10 mouse cellular contexts compared by ENCODE assay signal in genomic region chr3:127572557-127572956, GRCm38 (mm10). TPM values are rescaled to one million over a fixed set of nuclear protein-coding genes. Genes with fewer than 3 reads are reported as not detected.
DNase-seq lines count a peak whose midpoint lies in the region; ATAC-seq and TF ChIP-seq lines count a peak whose summit lies in the region.
"Had no signal": no experiment of that assay in that cellular context is flagged by ENCODE, and none has a peak within 500 bp of the region (broad histone marks: within the 10 kb centered on the region; RNA-seq: fewer than 3 reads in every experiment).

No protein-coding gene starts in this region.

- H3K9ac ChIP-seq in hindbrain, embryonic 14.5 days, result no peak overlapping the region
- no peak overlapping the region for H3K9ac ChIP-seq in embryonic facial prominence, embryonic 14.5 days (ENCODE audit: low read depth, low read length)
- H3K9ac ChIP-seq in midbrain, embryonic 14.5 days (replicated peaks; ENCODE audit: low read length), result no peak overlapping the region
- H3K9ac ChIP-seq: embryonic facial prominence, embryonic 13.5 days; neural tube, embryonic 13.5 days had no signal

- H3K4me2 ChIP-seq in hindbrain, embryonic 14.5 days (replicated peaks), result no peak overlapping the region
- H3K4me2 ChIP-seq in embryonic facial prominence, embryonic 14.5 days (ENCODE audit: low read depth, low read length), result no peak overlapping the region
- no peak overlapping the region for H3K4me2 ChIP-seq in midbrain, embryonic 14.5 days (ENCODE audit: low read length)
- H3K4me2 ChIP-seq: embryonic facial prominence, embryonic 13.5 days; neural tube, embryonic 13.5 days had no signal

- no peaks in the 10 kb centered on the region for H3K4me1 ChIP-seq in hindbrain, embryonic 14.5 days (replicated peaks; ENCODE audit: control insufficient read depth, insufficient read depth, low read length)
- H3K4me1 ChIP-seq in hindbrain, embryonic 10.5 days (replicated peaks), result no peaks in the 10 kb centered on the region
- no peaks in the 10 kb centered on the region for H3K4me1 ChIP-seq in embryonic facial prominence, embryonic 14.5 days (ENCODE audit: control insufficient read depth, insufficient read depth, low read length)
- no peaks in the 10 kb centered on the region for H3K4me1 ChIP-seq in midbrain, embryonic 14.5 days (ENCODE audit: control insufficient read depth, insufficient read depth, low read length)
- H3K4me1 ChIP-seq in thymus, adult 2 months (replicated peaks; ENCODE audit: control insufficient read depth, insufficient read depth, low read length), result no peaks in the 10 kb centered on the region
- H3K4me1 ChIP-seq: embryonic facial prominence, embryonic 13.5 days; neural tube, embryonic 13.5 days had no signal

- 62% methylated on average over 4 of the region's 4 CpGs for WGBS in hindbrain, embryonic 14.5 days
- 67% methylated on average over 4 of the region's 4 CpGs for WGBS in hindbrain, embryonic 10.5 days
- 66% methylated on average over 4 of the region's 4 CpGs for WGBS in embryonic facial prominence, embryonic 14.5 days
- 61% methylated on average over 4 of the region's 4 CpGs for WGBS in midbrain, embryonic 14.5 days
- 55% methylated on average over 4 of the region's 4 CpGs for WGBS in thymus, adult 2 months

- ATAC-seq in hindbrain, embryonic 14.5 days (ENCODE audit: low FRiP score), result no peak
- no peak for ATAC-seq in embryonic facial prominence, embryonic 14.5 days (ENCODE audit: low read depth)
- ATAC-seq in inflammation-experienced regulatory T-cells, adult 6 months, result peak; percentile 98
- no peak for ATAC-seq in midbrain, embryonic 14.5 days (ENCODE audit: low FRiP score, low TSS enrichment)

- no peak overlapping the region for H3K27ac ChIP-seq in hindbrain, embryonic 14.5 days
- no peak overlapping the region for H3K27ac ChIP-seq in hindbrain, embryonic 10.5 days
- no peak overlapping the region for H3K27ac ChIP-seq in embryonic facial prominence, embryonic 14.5 days (replicated peaks; ENCODE audit: low read depth, low read length)
- H3K27ac ChIP-seq in midbrain, embryonic 14.5 days (replicated peaks; ENCODE audit: low read depth, low read length), result no peak overlapping the region
- no peak overlapping the region for H3K27ac ChIP-seq in thymus, adult 2 months (ENCODE audit: control insufficient read depth, insufficient read depth, low read length)
- H3K27ac ChIP-seq: embryonic facial prominence, embryonic 13.5 days; neural tube, embryonic 13.5 days had no signal

- no peaks in the 10 kb centered on the region for H3K36me3 ChIP-seq in hindbrain, embryonic 14.5 days (replicated peaks; ENCODE audit: control insufficient read depth, insufficient read depth)
- peaks cover 77% of the 10 kb centered on the region for H3K36me3 ChIP-seq in hindbrain, embryonic 10.5 days
- H3K36me3 ChIP-seq in embryonic facial prominence, embryonic 14.5 days (ENCODE audit: control insufficient read depth, insufficient read depth, low read length), result peaks cover 29% of the 10 kb centered on the region
- no peaks in the 10 kb centered on the region; the same call in 1 of the 2 replicates for H3K36me3 ChIP-seq in midbrain, embryonic 14.5 days (ENCODE audit: control insufficient read depth, insufficient read depth, low read length)
- no peaks in the 10 kb centered on the region for H3K36me3 ChIP-seq in thymus, adult 2 months (ENCODE audit: control insufficient read depth, insufficient read depth, low read length)
- H3K36me3 ChIP-seq: neural tube, embryonic 13.5 days had no signal

- no peak overlapping the region for H3K4me3 ChIP-seq in hindbrain, embryonic 14.5 days (replicated peaks; ENCODE audit: low read length)
- H3K4me3 ChIP-seq in hindbrain, embryonic 10.5 days, result no peak overlapping the region
- H3K4me3 ChIP-seq in embryonic facial prominence, embryonic 14.5 days (ENCODE audit: low read depth, low read length), result no peak overlapping the region
- H3K4me3 ChIP-seq in midbrain, embryonic 14.5 days (replicated peaks; ENCODE audit: low read depth, low read length), result no peak overlapping the region
- no peak overlapping the region for H3K4me3 ChIP-seq in thymus, adult 2 months (ENCODE audit: control insufficient read depth, insufficient read depth, low read length)
- H3K4me3 ChIP-seq: embryonic facial prominence, embryonic 13.5 days; neural tube, embryonic 13.5 days had no signal

- peak; percentile 74 for DNase-seq in hindbrain, embryonic 14.5 days (ENCODE audit: low spot score)
- DNase-seq in hindbrain, embryonic 10.5 days (ENCODE audit: low spot score), result no peak
- peak; percentile 69 for DNase-seq in Muller cell, postnatal 12 days (ENCODE audit: inconsistent ontology term)
- peak; percentile 36 for DNase-seq in embryonic facial prominence, embryonic 14.5 days (ENCODE audit: low spot score)
- peak; percentile 8 to 16 for DNase-seq in left cerebral cortex, adult 8-10 months (ENCODE audit: low spot score in 2 of 2)
- peak; percentile 83 for DNase-seq in midbrain, embryonic 14.5 days
- DNase-seq in thymus, adult 2 months, result peak; percentile 68

- TF ChIP-seq POLR2A in thymus, adult 2 months (IDR thresholded peaks at IDR 0.05; ENCODE audit: control insufficient read depth, extremely low read depth, insufficient read depth, low read length, poor library complexity), result no peak

- no peak for TF ChIP-seq CTCF in thymus, adult 2 months (IDR thresholded peaks at IDR 0.05; ENCODE audit: borderline replicate concordance, control insufficient read depth, extremely low read depth, insufficient read depth, low read length, poor library complexity)

- no peaks in the 10 kb centered on the region for H3K9me3 ChIP-seq in hindbrain, embryonic 14.5 days (ENCODE audit: control insufficient read depth, low read length)
- H3K9me3 ChIP-seq in hindbrain, embryonic 10.5 days, result no peaks in the 10 kb centered on the region
- H3K9me3 ChIP-seq in embryonic facial prominence, embryonic 14.5 days (ENCODE audit: control insufficient read depth, low read length), result no peaks in the 10 kb centered on the region
- no peaks in the 10 kb centered on the region for H3K9me3 ChIP-seq in midbrain, embryonic 14.5 days (ENCODE audit: control insufficient read depth, low read length)
- H3K9me3 ChIP-seq: embryonic facial prominence, embryonic 13.5 days; neural tube, embryonic 13.5 days had no signal

- H3K27me3 ChIP-seq in hindbrain, embryonic 14.5 days (ENCODE audit: control insufficient read depth, insufficient read depth, low read length), result no peaks in the 10 kb centered on the region
- no peaks in the 10 kb centered on the region for H3K27me3 ChIP-seq in hindbrain, embryonic 10.5 days (ENCODE audit: insufficient read depth, poor library complexity, severe bottlenecking)
- H3K27me3 ChIP-seq in embryonic facial prominence, embryonic 14.5 days (replicated peaks; ENCODE audit: control insufficient read depth, insufficient read depth, low read length), result no peaks in the 10 kb centered on the region
- H3K27me3 ChIP-seq in midbrain, embryonic 14.5 days (ENCODE audit: control insufficient read depth, insufficient read depth, low read length), result no peaks in the 10 kb centered on the region
- H3K27me3 ChIP-seq in thymus, adult 2 months (ENCODE audit: control insufficient read depth, insufficient read depth, low read length), result no peaks in the 10 kb centered on the region
- H3K27me3 ChIP-seq: embryonic facial prominence, embryonic 13.5 days; neural tube, embryonic 13.5 days had no signal

RNA-seq across cellular contexts. Expression of gene Zgrf1, which starts 19.3 kb away (rescaled TPM):
- 2.6 and 2.7 TPM in 2 replicates for polyA plus RNA-seq in hindbrain, embryonic 14.5 days (2014; fragmentation: Nextera tagmentation; extraction: Ambion mirVana)
- polyA plus RNA-seq in hindbrain, embryonic 10.5 days (2016; fragmentation: Nextera tagmentation; extraction: Ambion mirVana), result 16.6 and 19.4 TPM in 2 replicates
- 6.1 and 6.5 TPM in 2 replicates for polyA plus RNA-seq in embryonic facial prominence, embryonic 14.5 days (2014; fragmentation: Nextera tagmentation; extraction: Ambion mirVana)
- 1 to 10 TPM; 3.7 to 7.9 (median 4.7) TPM for polyA plus RNA-seq in inflammation-experienced regulatory T-cells, adult 6 months (2017; shearing (Covaris generic))
- total RNA-seq in left cerebral cortex, adult 8-10 months (2022), result 1 to 10 TPM; 2.7 to 4.1 (median 3.3) TPM
- 2.9 and 3.9 TPM in 2 replicates for polyA plus RNA-seq in midbrain, embryonic 14.5 days (2014; fragmentation: Nextera tagmentation; extraction: Ambion mirVana)
- 2.6 and 4.2 TPM in 2 replicates for polyA plus RNA-seq in thymus, adult 2 months (2012; rRNA removed)

RNA-seq across cellular contexts. Expression of gene Larp7, which starts 19.4 kb away (rescaled TPM):
- polyA plus RNA-seq in hindbrain, embryonic 14.5 days (2014; fragmentation: Nextera tagmentation; extraction: Ambion mirVana), result 25.6 and 27.0 TPM in 2 replicates
- 50.7 and 74.1 TPM in 2 replicates for polyA plus RNA-seq in hindbrain, embryonic 10.5 days (2016; fragmentation: Nextera tagmentation; extraction: Ambion mirVana)
- polyA plus RNA-seq in embryonic facial prominence, embryonic 14.5 days (2014; fragmentation: Nextera tagmentation; extraction: Ambion mirVana), result 49.9 and 53.8 TPM in 2 replicates
- polyA plus RNA-seq in inflammation-experienced regulatory T-cells, adult 6 months (2017; shearing (Covaris generic)), result 100 to 1,000 TPM in 1 of 3 experiments, 10 to 100 TPM in 2; 77.8 to 106 (median 78.8) TPM
- 10 to 100 TPM; 16.2 to 20.6 (median 18.0) TPM for total RNA-seq in left cerebral cortex, adult 8-10 months (2022)
- polyA plus RNA-seq in midbrain, embryonic 14.5 days (2014; fragmentation: Nextera tagmentation; extraction: Ambion mirVana), result 22.8 and 29.3 TPM in 2 replicates
- 2.8 and 3.5 TPM in 2 replicates for polyA plus RNA-seq in thymus, adult 2 months (2012; rRNA removed)
